Mouse (Mus musculus) ES-E14 (cell line): ENCODE data around the gene Tmem72. TPM values are rescaled to one million over a fixed set of nuclear protein-coding genes. Genes with fewer than 3 reads are reported as not detected.

Experiments used
- DNase-seq: peaks from one replicate; pipeline ENCODE4 v3.0.0-alpha.2; 2013; ENCODE audit warnings: low read depth, low spot score
- H3K27ac ChIP-seq: 2 replicates; pipeline ENCODE4 v1.5.1; 2012; ENCODE audit warnings: low read depth, mild to moderate bottlenecking, low read length, moderate library complexity, mixed read lengths; ENCODE audit not compliant: poor library complexity, insufficient read depth, severe bottlenecking
- H3K36me3 ChIP-seq: 2 replicates; pipeline ENCODE4 v1.6.1; 2012; ENCODE audit warnings: mild to moderate bottlenecking, low read length, moderate library complexity, mixed read lengths; ENCODE audit not compliant: control insufficient read depth, poor library complexity, insufficient read depth, severe bottlenecking
- H3K4me1 ChIP-seq, 2 experiments: fragments of 150-350 bp in 1 of 2; sonication (generic) in 1 of 2; 2 replicates each; pipeline ENCODE4 v1.6.1; 2012; ENCODE audit warnings: low read length in 2 of 2, mild to moderate bottlenecking in 1 of 2, mixed read lengths in 1 of 2; ENCODE audit not compliant: control insufficient read depth in 2 of 2, insufficient read depth in 2 of 2, poor library complexity in 1 of 2
- H3K4me3 ChIP-seq, 2 experiments: fragments of 150-350 bp in 1 of 2; sonication (generic) in 1 of 2; 2 replicates each; pipeline ENCODE4 v1.5.1; 2012; ENCODE audit warnings: low read length in 2 of 2, low read depth in 1 of 2, mild to moderate bottlenecking in 1 of 2, mixed read lengths in 1 of 2; ENCODE audit not compliant: insufficient read depth in 1 of 2, poor library complexity in 1 of 2, severe bottlenecking in 1 of 2
- H3K9ac ChIP-seq: 2 replicates; pipeline ENCODE4 v1.6.1; 2012; ENCODE audit warnings: low read depth, mild to moderate bottlenecking, low read length, mixed read lengths; ENCODE audit not compliant: poor library complexity, insufficient read depth, severe bottlenecking
- H3K9me3 ChIP-seq: fragments of 150-350 bp; sonication (generic); 2 replicates; pipeline ENCODE4 v1.6.1; 2012; ENCODE audit warnings: low read depth, mild to moderate bottlenecking, low read length; ENCODE audit not compliant: control insufficient read depth, insufficient read depth
- CHD2 ChIP-seq: IDR thresholded peaks from 2 replicates; pipeline ENCODE4 v1.6.1; 2014; ENCODE audit warnings: mild to moderate bottlenecking, low read depth, low read length, inconsistent platforms
- HCFC1 ChIP-seq: IDR thresholded peaks from 2 replicates; pipeline ENCODE4 v1.6.1; 2012; ENCODE audit warnings: low read length, inconsistent platforms, borderline replicate concordance; ENCODE audit not compliant: insufficient read depth
- MAFK ChIP-seq: IDR thresholded peaks from 2 replicates; pipeline ENCODE4 v1.6.1; 2014; ENCODE audit warnings: mild to moderate bottlenecking, low read depth, low read length, inconsistent platforms; ENCODE audit not compliant: insufficient read depth
- ZC3H11A ChIP-seq: IDR thresholded peaks from 2 replicates; pipeline ENCODE4 v1.6.1; 2012; ENCODE audit warnings: low read depth, mild to moderate bottlenecking, inconsistent platforms, low read length, borderline replicate concordance
- ZNF384 ChIP-seq: IDR thresholded peaks from 2 replicates; pipeline ENCODE4 v1.6.1; 2012; ENCODE audit warnings: low read depth, low read length, inconsistent platforms
- in situ Hi-C, 2 experiments: fragments of 600-800 bp; cut with MboI; formaldehyde crosslinking; loops; one replicate each; pipeline ENCODE4 v1.15.1; 2025; ENCODE audit warnings: low sequenced_read_pairs in 2 of 2, inconsistent platforms in 1 of 2; ENCODE audit not compliant: unreplicated experiment in 2 of 2
- total RNA-seq: library from RNA; depleted of rRNA; stranded (reverse); fragments of 300-350 nt; gene quantifications from 2 replicates; pipeline ENCODE4 v1.2.3, GENCODE M21; 2012; rRNA removed

The Tmem72 gene
- 0.62 and 0.85 TPM in 2 replicates for total RNA-seq

- H3K4me1 ChIP-seq = no peaks in the 10 kb centered on the region
Measured at GRCm38 (mm10) chr6:116716666-116717065, at the start of gene Tmem72. TSS of gene Tmem72 (minus strand) at chr6:116716913.

GRCm38 (mm10) chr6:116764524-116764923, 47.8 kb upstream of the Tmem72 start:
- H3K4me1 ChIP-seq = no peaks in the 10 kb centered on the region
- TF ChIP-seq CHD2 = no peak
- TF ChIP-seq HCFC1 = no peak
- TF ChIP-seq ZC3H11A = no peak
- TF ChIP-seq ZNF384 = no peak
- no peak for TF ChIP-seq MAFK
- in situ Hi-C loops = no loop called here
- H3K9ac ChIP-seq = no peak overlapping the region
- H3K4me3 ChIP-seq = no peak overlapping the region
- DNase-seq = no peak
- H3K27ac ChIP-seq = no peak overlapping the region
- H3K36me3 ChIP-seq = no peaks in the 10 kb centered on the region
- no peaks in the 10 kb centered on the region for H3K9me3 ChIP-seq

More at GRCm38 (mm10) chr6:116716666-116717065, at the start of gene Tmem72:
- in situ Hi-C loops = no loop called here
- Histone ChIP-seq H3K27ac (no peak within 1 kb of the TSS), H3K9me3 (no peaks in the 10 kb centered on the region), H3K4me3 (no peak within 1 kb of the TSS), H3K9ac (no peak within 1 kb of the TSS), H3K36me3 (no peaks in the 10 kb centered on the region)
- no peak for DNase-seq
- TF ChIP-seq MAFK (no peak), ZNF384 (no peak), CHD2 (no peak), HCFC1 (no peak), ZC3H11A (no peak)

- in situ Hi-C loops = no loop called here
- no peak for TF ChIP-seq CHD2
- no peak for TF ChIP-seq MAFK
- no peak for TF ChIP-seq HCFC1
- TF ChIP-seq ZC3H11A = no peak
- no peak for TF ChIP-seq ZNF384
- Histone ChIP-seq H3K36me3 (no peaks in the 10 kb centered on the region), H3K4me1 (no peaks in the 10 kb centered on the region), H3K9ac (no peak overlapping the region), H3K9me3 (no peaks in the 10 kb centered on the region), H3K27ac (no peak overlapping the region), H3K4me3 (no peak overlapping the region)
- no peak for DNase-seq
Measured at GRCm38 (mm10) chr6:116762333-116762732, 45.6 kb upstream of the Tmem72 start.

GRCm38 (mm10) chr6:116760181-116760580, 43.5 kb upstream of the Tmem72 start:
- Histone ChIP-seq H3K27ac (no peak overlapping the region), H3K9ac (no peak overlapping the region), H3K4me1 (peaks cover 0 to 6% of the 10 kb centered on the region in 2 experiments; a peak in 2 of 4 replicates), H3K9me3 (no peaks in the 10 kb centered on the region), H3K36me3 (no peaks in the 10 kb centered on the region), H3K4me3 (no peak overlapping the region)
- in situ Hi-C loops = no loop called here
- DNase-seq = no peak
- TF ChIP-seq MAFK (no peak), ZNF384 (no peak), ZC3H11A (no peak), HCFC1 (no peak)

- in situ Hi-C loops = no loop called here
- peaks cover 0 to 6% of the 10 kb centered on the region in 2 experiments; a peak in 2 of 4 replicates for H3K4me1 ChIP-seq
- H3K36me3 ChIP-seq = no peaks in the 10 kb centered on the region
- H3K4me3 ChIP-seq = no peak overlapping the region
- DNase-seq = no peak
- TF ChIP-seq HCFC1 (no peak), CHD2 (no peak), MAFK (no peak), ZNF384 (no peak), ZC3H11A (no peak)
- H3K9me3 ChIP-seq = no peaks in the 10 kb centered on the region
- no peak overlapping the region for H3K27ac ChIP-seq
- H3K9ac ChIP-seq = no peak overlapping the region
Measured at GRCm38 (mm10) chr6:116756364-116756763, 39.7 kb upstream of the Tmem72 start.
